Mouse (Mus musculus): ENCODE data around the gene Mtus2.
"Not testable (repeated sequence)": the region's sequence is repeated elsewhere in the genome, so short reads cannot be mapped to it uniquely, and the experiment has no call there.

- TF ChIP-seq GATA1, ZNF384, MAZ (IDR thresholded peaks at IDR 0.05; ENCODE audit: low read depth, low read length): not testable (repeated sequence)
These were observed 3.9 kb upstream of the Mtus2 start for GRCm38 (mm10) chr5:147953181-147953580.
